Mouse (Mus musculus): ENCODE results near the gene Banp. TPM values are rescaled to one million over a fixed set of nuclear protein-coding genes. Genes with fewer than 3 reads are reported as not detected.

Banp gene
- total and polyA plus RNA-seq, 3 experiments: 35.7 to 50.7 (median 42.5) TPM

DNA sequence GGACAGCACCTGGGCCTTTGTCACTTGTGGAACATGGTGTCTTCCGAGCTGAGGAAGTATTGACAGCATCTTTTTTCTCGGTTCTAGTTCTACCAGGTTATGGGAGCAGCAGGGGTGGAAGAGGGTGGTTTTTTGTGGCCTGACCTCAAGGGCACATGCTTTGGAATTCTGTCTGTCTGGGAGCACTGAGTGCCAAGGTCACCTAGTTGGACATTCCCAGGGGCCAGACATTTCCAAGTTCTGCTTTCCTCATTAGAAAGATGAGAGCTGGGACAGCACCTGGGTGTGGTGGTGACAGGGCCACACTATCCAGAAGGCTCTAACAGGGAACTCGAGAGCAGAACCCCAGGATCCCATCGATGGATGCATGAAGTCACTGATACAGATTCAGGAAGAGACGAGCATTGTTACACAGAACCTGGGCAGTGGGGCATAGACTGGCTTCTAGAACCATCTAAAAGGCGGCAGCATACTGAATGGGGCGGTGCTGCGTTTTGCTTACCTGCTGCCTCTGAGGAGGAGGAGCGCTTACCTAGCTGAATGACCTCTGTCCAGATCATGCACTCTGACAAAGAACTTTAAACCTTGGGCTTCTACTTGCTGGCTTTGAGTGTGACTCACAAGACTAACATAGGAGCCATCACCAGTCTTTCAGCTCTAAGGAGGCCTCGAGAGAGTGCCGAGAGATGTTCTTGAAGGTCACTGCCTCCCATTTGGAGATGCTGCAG is 31.4 kb downstream of the Banp start:
- DNase-seq (ENCODE audit: low spot score): no peak
- Histone ChIP-seq H3K36me3 (replicated peaks) (peaks cover 96% of the 10 kb centered on the region), H3K4me1 (ENCODE audit: insufficient read depth, low read depth, low read length) (peaks cover 12% of the 10 kb centered on the region), H3K4me3 (ENCODE audit: low read depth, low read length) (no peak overlapping the region), H3K27me3 (ENCODE audit: insufficient read depth, low read length) (no peaks in the 10 kb centered on the region), H3K9me3 (replicated peaks) (no peaks in the 10 kb centered on the region)
- TF ChIP-seq GATA1 (IDR thresholded peaks at IDR 0.05; ENCODE audit: borderline replicate concordance, low read length) (no peak), CTCF (IDR thresholded peaks at IDR 0.05; ENCODE audit: low read depth, low read length) (no peak)
- ATAC-seq (ENCODE audit: extremely low read depth, insufficient number of reproducible peaks, low FRiP score, poor library complexity, severe bottlenecking): no peak

DNA sequence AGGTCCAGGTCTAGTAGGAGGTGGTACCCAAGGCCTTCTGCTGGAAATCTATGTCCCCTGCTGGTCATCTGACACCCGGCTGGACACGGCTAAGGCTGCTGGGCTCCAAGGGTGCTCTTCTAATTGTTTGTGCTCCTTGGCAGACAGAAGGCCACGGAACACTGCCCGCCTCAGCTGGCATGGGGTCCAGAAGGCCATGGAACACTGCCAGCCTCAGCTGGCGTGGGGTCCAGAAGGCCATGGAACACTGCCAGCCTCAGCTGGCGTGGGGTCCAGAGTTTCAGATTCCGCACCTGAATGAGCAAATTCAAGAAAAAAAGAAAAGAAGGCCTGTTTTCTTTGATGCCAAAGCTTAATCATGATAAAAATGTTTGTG is 32.0 kb downstream of the Banp start:
- H3K4me3 ChIP-seq (ENCODE audit: low read depth, low read length): no peak overlapping the region
- peaks cover 12% of the 10 kb centered on the region for H3K4me1 ChIP-seq (ENCODE audit: insufficient read depth, low read depth, low read length)
- no peaks in the 10 kb centered on the region for H3K27me3 ChIP-seq (ENCODE audit: insufficient read depth, low read length)
- TF ChIP-seq CTCF (IDR thresholded peaks at IDR 0.05; ENCODE audit: low read depth, low read length) (no peak), GATA2 (IDR thresholded peaks at IDR 0.05; ENCODE audit: borderline replicate concordance, low read depth, low read length) (no peak), GATA1 (IDR thresholded peaks at IDR 0.05; ENCODE audit: borderline replicate concordance, low read length) (no peak), TAL1 (conservative IDR thresholded peaks at IDR 0.05; ENCODE audit: low read depth, low read length) (no peak), POLR2AphosphoS5 (IDR thresholded peaks at IDR 0.05; ENCODE audit: insufficient replicate concordance, low read depth, low read length) (no peak)
- peaks cover 95% of the 10 kb centered on the region for H3K36me3 ChIP-seq (replicated peaks)
- no peaks in the 10 kb centered on the region for H3K9me3 ChIP-seq (replicated peaks)
- no peak for DNase-seq (ENCODE audit: low spot score)
- ATAC-seq (ENCODE audit: extremely low read depth, insufficient number of reproducible peaks, low FRiP score, poor library complexity, severe bottlenecking): no peak

GRCm38 (mm10) chr8:121985673-121986072 is 36.1 kb downstream of the Banp start:
- DNase-seq (ENCODE audit: low spot score): no peak
- H3K36me3 ChIP-seq (replicated peaks): peaks cover 96% of the 10 kb centered on the region
- H3K9me3 ChIP-seq (replicated peaks): no peaks in the 10 kb centered on the region
- ATAC-seq (ENCODE audit: extremely low read depth, insufficient number of reproducible peaks, low FRiP score, poor library complexity, severe bottlenecking): no peak
- TF ChIP-seq CTCF (IDR thresholded peaks at IDR 0.05; ENCODE audit: low read depth, low read length) (no peak), POLR2AphosphoS5 (IDR thresholded peaks at IDR 0.05; ENCODE audit: insufficient replicate concordance, low read depth, low read length) (no peak), GATA1 (IDR thresholded peaks at IDR 0.05; ENCODE audit: borderline replicate concordance, low read length) (no peak), GATA2 (IDR thresholded peaks at IDR 0.05; ENCODE audit: borderline replicate concordance, low read depth, low read length) (no peak), TAL1 (conservative IDR thresholded peaks at IDR 0.05; ENCODE audit: low read depth, low read length) (no peak)
- H3K27me3 ChIP-seq (ENCODE audit: insufficient read depth, low read length): no peaks in the 10 kb centered on the region
- H3K4me3 ChIP-seq (ENCODE audit: low read depth, low read length): no peak overlapping the region
- peaks cover 3% of the 10 kb centered on the region; the same call in 1 of the 2 replicates for H3K4me1 ChIP-seq (ENCODE audit: insufficient read depth, low read depth, low read length)

GRCm38 (mm10) chr8:121987892-121988291 is 38.3 kb downstream of the Banp start:
- H3K36me3 ChIP-seq (replicated peaks): peaks cover 97% of the 10 kb centered on the region
- H3K4me3 ChIP-seq (ENCODE audit: low read depth, low read length): no peak overlapping the region
- DNase-seq (ENCODE audit: low spot score): no peak
- H3K9me3 ChIP-seq (replicated peaks): no peaks in the 10 kb centered on the region
- ATAC-seq (ENCODE audit: extremely low read depth, insufficient number of reproducible peaks, low FRiP score, poor library complexity, severe bottlenecking): no peak
- no peaks in the 10 kb centered on the region for H3K27me3 ChIP-seq (ENCODE audit: insufficient read depth, low read length)
- TF ChIP-seq GATA1 (IDR thresholded peaks at IDR 0.05; ENCODE audit: borderline replicate concordance, low read length): no peak
- no peak for TF ChIP-seq CTCF (IDR thresholded peaks at IDR 0.05; ENCODE audit: low read depth, low read length)
- TF ChIP-seq TAL1 (conservative IDR thresholded peaks at IDR 0.05; ENCODE audit: low read depth, low read length): no peak
- no peak for TF ChIP-seq GATA2 (IDR thresholded peaks at IDR 0.05; ENCODE audit: borderline replicate concordance, low read depth, low read length)
- no peak for TF ChIP-seq POLR2AphosphoS5 (IDR thresholded peaks at IDR 0.05; ENCODE audit: insufficient replicate concordance, low read depth, low read length)
- peaks cover 10% of the 10 kb centered on the region for H3K4me1 ChIP-seq (ENCODE audit: insufficient read depth, low read depth, low read length)

GRCm38 (mm10) chr8:121990506-121991255 is 41.1 kb downstream of the Banp start:
- Histone ChIP-seq H3K27me3 (ENCODE audit: insufficient read depth, low read length) (no peaks in the 10 kb centered on the region), H3K4me3 (ENCODE audit: low read depth, low read length) (no peak overlapping the region), H3K9me3 (replicated peaks) (no peaks in the 10 kb centered on the region), H3K36me3 (replicated peaks) (peaks cover 96% of the 10 kb centered on the region), H3K4me1 (ENCODE audit: insufficient read depth, low read depth, low read length) (peaks cover 10% of the 10 kb centered on the region)
- no peak for ATAC-seq (ENCODE audit: extremely low read depth, insufficient number of reproducible peaks, low FRiP score, poor library complexity, severe bottlenecking)
- DNase-seq (ENCODE audit: low spot score): no peak
- TF ChIP-seq CTCF (IDR thresholded peaks at IDR 0.05; ENCODE audit: low read depth, low read length) (no peak), GATA1 (IDR thresholded peaks at IDR 0.05; ENCODE audit: borderline replicate concordance, low read length) (no peak), TAL1 (conservative IDR thresholded peaks at IDR 0.05; ENCODE audit: low read depth, low read length) (no peak), POLR2AphosphoS5 (IDR thresholded peaks at IDR 0.05; ENCODE audit: insufficient replicate concordance, low read depth, low read length) (no peak), GATA2 (IDR thresholded peaks at IDR 0.05; ENCODE audit: borderline replicate concordance, low read depth, low read length) (no peak)

DNA sequence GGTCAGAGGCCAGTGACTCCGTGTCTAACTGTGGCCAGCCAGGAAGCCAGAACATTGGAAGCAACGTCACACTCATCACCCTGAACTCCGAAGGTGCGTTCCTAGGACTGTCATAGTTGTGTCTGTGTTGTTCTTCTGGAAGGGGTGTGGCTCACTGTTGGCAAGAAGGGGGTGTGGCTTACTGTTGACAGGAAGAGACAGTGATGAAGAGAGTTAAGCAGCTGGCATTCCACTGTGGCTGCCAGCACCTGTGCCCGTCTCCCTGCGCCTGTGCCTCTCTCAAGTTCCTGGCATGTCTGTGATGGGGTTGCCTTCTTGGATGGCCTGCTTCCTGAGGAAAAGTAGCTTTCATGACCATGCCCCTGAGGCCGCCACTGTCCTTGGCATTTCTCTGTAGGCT is 42.1 kb downstream of the Banp start:
- Histone ChIP-seq H3K9me3 (replicated peaks) (no peaks in the 10 kb centered on the region), H3K4me1 (ENCODE audit: insufficient read depth, low read depth, low read length) (peaks cover 10% of the 10 kb centered on the region), H3K36me3 (replicated peaks) (peaks cover 98% of the 10 kb centered on the region), H3K27me3 (ENCODE audit: insufficient read depth, low read length) (no peaks in the 10 kb centered on the region), H3K4me3 (ENCODE audit: low read depth, low read length) (no peak overlapping the region)
- DNase-seq (ENCODE audit: low spot score) (no peak), ATAC-seq (ENCODE audit: extremely low read depth, insufficient number of reproducible peaks, low FRiP score, poor library complexity, severe bottlenecking) (no peak)
- TF ChIP-seq POLR2AphosphoS5 (IDR thresholded peaks at IDR 0.05; ENCODE audit: insufficient replicate concordance, low read depth, low read length) (no peak), GATA1 (IDR thresholded peaks at IDR 0.05; ENCODE audit: borderline replicate concordance, low read length) (no peak), TAL1 (conservative IDR thresholded peaks at IDR 0.05; ENCODE audit: low read depth, low read length) (no peak), GATA2 (IDR thresholded peaks at IDR 0.05; ENCODE audit: borderline replicate concordance, low read depth, low read length) (no peak), CTCF (IDR thresholded peaks at IDR 0.05; ENCODE audit: low read depth, low read length) (no peak)
